Mouse (Mus musculus) bone marrow macrophage, adult 2 months (primary cell): ENCODE measurements around the gene 2310050C09Rik.

ENCODE experiments used
- CTCF ChIP-seq: IDR thresholded peaks from 2 replicates; pipeline ENCODE4 v1.5.1; 2012; ENCODE audit warnings: low read depth, mild to moderate bottlenecking, low read length, moderate library complexity
- POLR2A ChIP-seq: IDR thresholded peaks from 2 replicates; pipeline ENCODE4 v1.6.1; 2012; ENCODE audit warnings: mild to moderate bottlenecking, low read depth, low read length, borderline replicate concordance

- no peak for TF ChIP-seq CTCF
- no peak for TF ChIP-seq POLR2A
Measured at GRCm38 (mm10) chr3:92851186-92851585, 18.8 kb downstream of the 2310050C09Rik start, which contains the start of gene Lce1l.
